Mouse (Mus musculus) CD4-positive helper T cell, adult 2 months (primary cell): ENCODE data around the gene Pgm2l1.

Experiments used
- DNase-seq: peaks from one replicate; pipeline ENCODE4 v3.0.0-alpha.2; 2012; ENCODE audit warnings: low read depth, missing footprints, low spot score

Gene Pgm2l1

DNA sequence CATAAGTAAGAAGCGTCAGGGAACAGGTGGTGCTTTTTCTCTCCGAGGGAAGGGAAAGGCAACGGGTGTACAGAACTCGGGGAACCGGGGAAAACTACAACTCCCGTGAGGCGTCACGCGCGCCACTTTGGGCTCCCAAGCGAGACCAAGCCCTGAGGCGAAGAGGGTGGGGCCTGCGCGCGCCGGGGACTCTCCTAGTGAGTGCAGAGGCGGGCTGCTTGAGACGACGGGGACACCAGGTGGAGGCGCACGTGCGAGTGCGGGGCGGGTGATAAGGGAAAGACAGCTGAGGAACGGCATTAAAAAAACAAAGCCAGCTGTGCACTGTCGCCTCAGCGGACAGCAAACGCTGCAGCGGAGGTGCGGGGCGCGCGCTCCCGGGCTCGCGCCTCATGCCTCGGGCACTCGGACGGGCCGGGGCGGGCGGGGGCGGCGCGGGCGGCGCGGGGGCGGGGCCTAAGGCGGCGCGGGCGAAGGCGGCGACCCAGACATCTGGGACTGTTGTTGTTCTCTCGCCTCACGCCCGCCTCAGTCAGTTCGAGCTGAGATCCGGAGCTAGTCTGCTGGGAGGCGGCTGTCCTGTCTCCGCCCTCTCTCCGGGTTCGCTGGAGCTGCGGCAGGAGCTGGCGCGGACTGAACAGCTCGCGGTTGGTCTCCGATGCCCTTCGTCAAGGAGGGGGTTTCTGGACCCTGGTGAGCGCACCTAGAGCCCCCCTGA is at the start of gene Pgm2l1:
Pgm2l1 (plus strand) TSS at position 237 of the 718 bp plus-strand sequence.
- DNase-seq = peak; percentile 95

DNA sequence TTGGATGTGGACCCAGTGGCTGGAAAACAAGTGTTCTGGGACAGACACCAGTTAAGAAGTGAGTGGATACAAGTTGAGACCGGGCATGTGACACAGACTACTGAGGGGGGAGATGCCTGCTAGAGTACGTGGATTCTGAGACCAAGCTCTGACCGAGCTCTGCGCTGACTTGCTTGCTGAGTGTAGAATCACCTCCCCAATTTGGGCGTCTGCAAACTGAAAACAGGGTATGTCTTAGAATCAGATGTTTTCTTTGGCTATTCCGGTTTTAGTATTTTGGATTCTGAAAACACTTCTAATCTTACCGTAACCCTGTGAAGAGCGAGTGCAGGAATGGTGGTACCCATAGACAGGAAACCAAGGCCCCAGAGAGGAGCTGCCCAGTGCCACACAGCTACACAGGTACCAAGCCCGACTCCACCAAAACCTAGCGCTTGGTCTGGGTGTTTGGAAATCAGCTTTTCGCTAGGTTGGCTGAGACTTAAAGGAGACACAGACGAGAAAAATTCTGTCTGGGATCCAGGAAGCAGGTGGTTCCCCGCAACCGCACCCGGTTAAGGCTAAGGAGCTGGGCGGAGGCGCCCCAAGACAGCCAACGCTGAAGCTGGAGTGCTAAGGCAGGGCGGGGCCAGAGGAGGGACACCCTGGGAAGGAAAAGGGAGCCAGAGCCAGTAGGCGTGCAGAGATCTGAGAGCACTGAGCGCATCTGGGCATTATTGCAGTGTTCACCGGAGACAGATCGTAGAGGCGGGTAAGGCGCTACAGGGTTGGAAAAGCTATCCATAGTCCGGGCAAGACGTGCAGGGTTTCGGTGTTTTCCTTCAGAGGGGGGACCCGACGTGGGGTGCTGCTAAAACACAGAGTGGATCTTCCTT is 48.9 kb upstream of the Pgm2l1 start:
- peak; percentile 17 for DNase-seq

- no peak for DNase-seq
These were observed 48.3 kb upstream of the Pgm2l1 start for GRCm38 (mm10) chr7:100178891-100179233.

GRCm38 (mm10) chr7:100179394-100179793 is 47.8 kb upstream of the Pgm2l1 start:
- DNase-seq = no peak

DNA sequence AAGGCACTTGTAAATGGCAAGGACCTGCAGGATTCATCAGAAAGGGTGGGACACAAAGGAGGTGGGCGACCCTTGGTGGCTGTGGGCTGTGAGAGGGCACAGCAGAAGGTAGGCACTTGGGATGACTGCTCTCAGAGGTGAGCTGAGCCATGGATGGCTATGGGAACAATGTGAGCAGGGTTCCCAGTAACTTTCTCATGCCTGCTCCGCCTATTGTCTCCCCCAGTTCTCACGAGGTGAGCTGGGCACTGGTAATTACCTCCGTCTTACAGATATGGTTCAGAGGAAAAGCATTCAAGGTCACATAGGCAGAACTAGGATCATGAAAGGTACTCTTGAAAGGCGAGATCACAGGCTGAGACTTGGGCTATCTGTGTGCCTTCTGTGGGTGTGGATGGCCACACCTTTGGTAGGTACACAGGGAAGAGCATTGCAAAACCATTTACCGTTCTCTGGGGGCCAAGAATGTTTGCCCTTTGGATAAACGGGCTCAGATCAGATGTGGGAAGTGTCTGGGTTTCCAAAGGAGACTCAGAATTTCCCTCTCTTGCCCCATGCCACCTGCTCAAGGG is 47.3 kb upstream of the Pgm2l1 start:
- DNase-seq = no peak

- DNase-seq = no peak
These were observed 46.0 kb upstream of the Pgm2l1 start for GRCm38 (mm10) chr7:100181176-100181575.

GRCm38 (mm10) chr7:100181614-100182013 is 45.6 kb upstream of the Pgm2l1 start:
- DNase-seq = no peak

DNA sequence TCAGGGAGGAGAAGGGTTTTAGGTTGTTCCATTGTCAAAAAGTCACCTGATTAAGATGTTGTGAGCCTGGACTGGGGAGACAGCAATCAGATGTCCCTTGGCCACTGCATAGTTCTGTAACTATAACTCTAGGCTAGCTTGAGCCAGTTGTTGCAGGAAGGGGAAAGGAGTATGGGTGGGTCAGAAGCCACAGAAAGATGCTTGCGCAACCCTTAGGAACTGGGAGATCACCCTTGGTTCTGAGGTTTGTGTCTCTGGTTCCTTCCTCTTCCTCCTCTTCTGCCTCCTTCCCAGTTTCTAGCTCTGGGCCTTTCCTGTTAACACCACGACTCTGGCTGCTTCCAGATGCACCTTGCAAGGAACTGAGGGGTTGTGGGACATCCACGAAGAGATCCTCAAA is 44.8 kb upstream of the Pgm2l1 start:
- DNase-seq = no peak

DNA sequence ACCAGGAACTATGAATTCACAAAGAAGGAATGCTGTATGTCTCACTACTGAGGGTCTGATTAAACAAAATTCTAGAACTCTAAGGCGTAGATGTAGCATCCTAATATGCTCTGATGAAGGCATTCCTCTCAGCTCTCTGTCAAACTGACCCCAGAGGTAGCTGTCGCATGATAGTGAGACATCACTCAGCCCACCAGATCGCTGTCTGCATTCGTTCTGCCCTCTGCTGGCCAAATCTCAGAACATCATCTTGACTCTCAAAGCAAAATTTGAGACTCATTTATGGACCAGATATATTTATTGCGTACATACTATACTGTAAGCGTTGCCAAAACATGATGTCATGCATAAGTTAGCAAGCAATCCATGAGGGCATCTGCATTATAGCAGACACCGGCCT is 39.6 kb upstream of the Pgm2l1 start:
- peak; percentile 12 for DNase-seq

DNA sequence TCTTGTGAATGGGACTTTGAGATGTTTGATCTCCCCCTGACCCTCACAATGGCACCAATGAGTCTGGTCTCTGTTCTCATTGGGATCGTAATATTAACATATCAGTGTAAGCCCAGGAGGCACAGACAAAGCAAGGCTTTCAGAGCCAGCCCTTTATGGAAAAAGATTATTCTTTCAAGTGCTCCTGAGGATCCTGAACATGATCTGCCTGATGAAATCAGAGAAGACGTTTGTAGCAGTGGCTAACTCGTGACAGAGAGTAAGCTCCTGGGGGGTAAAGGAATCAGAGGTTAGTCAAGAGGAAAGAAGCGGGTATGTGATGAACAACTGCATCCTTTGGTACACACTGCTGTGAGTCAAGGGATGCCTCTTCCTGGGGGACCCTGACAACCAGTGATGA is 37.0 kb upstream of the Pgm2l1 start:
- no peak for DNase-seq

DNA sequence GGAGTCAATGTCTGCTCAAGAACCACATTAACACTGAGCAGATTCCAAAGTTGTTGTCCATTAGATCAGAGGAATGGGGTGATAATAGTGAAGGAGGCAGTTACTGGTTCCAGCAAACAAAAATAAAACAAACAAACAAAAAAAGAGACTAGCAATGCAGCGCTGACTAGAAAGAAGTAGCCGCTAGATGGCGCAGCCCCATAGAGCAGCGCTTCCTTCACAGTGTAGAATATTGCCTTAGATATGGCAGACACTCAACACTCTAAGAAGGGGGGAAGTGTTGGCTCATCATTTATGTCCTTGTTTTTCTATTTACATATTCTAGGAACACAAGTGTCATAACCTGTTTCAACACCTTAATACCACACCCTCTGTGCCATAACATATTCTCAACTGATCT is 36.4 kb upstream of the Pgm2l1 start:
- peak; percentile 56 for DNase-seq

GRCm38 (mm10) chr7:100201191-100201590 is 26.0 kb upstream of the Pgm2l1 start:
- DNase-seq = no peak

- DNase-seq = no peak
These were observed 23.6 kb upstream of the Pgm2l1 start for GRCm38 (mm10) chr7:100203616-100204015.

- no peak for DNase-seq
These were observed 22.3 kb upstream of the Pgm2l1 start for GRCm38 (mm10) chr7:100204871-100205270.

- DNase-seq = no peak
These were observed 21.1 kb upstream of the Pgm2l1 start for GRCm38 (mm10) chr7:100206144-100206543.

GRCm38 (mm10) chr7:100207886-100208285 is 19.3 kb upstream of the Pgm2l1 start:
- DNase-seq = no peak

DNA sequence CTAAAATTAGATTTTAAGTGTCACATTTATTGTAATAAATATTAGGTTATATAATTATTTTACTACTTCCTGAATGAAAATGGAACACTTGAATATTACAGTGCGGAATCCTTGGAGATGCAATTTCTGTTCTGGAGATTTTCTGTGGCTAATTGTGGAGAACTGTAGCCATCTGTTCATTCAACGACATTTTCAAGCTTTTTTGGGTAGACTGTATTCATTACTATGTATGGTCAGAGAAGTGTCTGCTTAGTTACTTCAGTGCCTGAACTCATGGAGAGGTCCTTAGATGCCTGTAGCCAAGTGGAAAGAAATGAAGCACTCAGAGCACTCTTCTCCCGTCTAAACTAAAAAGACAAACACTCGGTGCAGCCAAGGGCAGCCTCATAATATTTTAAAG is 12.9 kb upstream of the Pgm2l1 start:
- no peak for DNase-seq

GRCm38 (mm10) chr7:100215116-100215732 is 12.0 kb upstream of the Pgm2l1 start:
- DNase-seq = no peak

DNA sequence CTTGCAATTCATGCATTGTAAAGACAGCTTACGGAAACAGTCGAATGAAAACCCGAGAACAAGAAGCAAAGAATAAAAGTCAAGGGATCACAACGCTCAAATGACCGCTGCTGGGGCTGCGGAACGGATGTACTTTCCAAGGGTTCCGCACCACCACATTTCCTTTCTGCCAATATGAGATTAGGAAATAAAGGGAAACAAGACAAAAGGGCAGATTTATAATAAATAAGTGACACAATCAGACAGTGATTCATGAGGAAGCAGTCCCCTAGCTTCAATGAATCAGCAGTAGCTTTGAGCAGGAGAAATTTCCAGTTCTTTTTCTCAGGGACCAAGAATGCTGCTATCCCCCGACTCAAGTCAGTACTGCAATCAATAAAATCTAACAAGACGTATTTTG is 11.2 kb upstream of the Pgm2l1 start:
- DNase-seq = no peak

DNA sequence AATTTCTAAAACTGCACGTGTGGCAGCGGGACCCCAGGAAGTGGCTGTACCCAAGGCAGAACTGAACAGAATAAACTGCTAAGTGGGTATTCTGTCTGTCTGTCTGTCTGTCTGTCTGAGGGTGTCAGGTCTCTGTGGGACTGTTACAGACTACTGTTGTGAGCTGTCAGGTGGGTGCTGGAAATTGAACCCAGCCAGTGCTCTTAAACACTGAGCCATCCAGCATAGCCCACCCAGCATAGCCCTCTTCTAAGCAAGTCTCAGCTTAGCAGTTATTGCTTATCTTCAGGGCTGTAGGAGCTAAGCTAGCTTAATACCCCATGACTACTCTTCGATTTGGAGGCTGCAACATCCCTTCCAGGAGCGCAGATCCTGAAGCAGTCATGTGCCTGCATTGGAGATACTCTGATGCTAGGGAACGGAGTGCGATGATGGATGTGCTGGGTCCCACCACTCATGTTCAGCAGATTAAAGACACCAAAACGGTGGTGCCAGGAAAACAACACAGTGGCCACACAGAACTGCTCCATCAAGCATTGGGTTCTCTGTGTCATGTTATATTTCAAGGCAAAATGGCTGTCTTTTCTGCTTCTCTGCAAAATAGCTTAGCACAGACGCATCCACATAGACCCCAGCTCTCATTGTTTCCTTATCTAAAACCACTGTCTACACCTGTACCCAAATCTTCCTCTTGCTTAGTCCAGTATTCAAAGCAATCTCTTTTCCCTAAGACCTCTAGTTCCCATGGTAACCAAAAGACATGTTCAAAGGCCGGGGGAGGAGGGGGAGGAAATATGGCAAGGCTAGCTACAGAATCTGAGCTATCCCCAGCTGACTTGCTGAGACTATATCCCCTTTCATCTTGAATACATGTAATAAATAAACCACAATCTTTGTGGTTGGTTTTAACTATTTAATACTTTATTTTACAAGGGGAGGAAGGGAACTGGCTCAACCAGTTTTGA is 10.3 kb upstream of the Pgm2l1 start:
- DNase-seq = no peak

DNA sequence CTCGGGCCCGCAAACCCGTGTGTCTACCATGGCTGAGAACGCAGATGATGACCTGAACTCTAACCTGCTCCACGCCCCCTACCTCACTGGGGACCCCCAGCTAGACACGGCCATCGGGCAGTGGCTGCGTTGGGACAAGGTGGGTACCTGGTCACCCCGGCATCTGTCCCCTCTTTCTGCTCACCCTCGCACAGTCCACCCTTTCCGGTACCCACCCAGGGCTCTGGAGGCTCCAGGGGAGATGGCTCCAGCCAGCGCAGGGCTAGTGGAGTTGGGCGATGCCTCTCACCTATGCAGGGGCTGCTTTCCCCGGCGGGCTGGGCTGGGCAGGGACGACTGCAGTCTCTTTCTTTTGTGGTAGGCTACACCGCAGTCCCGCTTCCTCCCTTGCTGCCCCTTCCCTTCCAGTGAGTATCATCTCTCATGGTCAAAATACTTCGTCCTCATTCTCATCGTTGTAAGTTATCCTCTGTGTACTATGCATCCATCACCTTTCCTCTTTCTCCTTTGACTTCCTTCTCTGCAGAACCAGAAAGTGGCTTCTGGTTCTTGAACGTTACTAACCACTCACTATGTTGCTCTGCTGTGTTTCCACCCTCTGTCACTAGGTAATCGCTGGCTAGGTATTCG is 817 bp downstream of the Pgm2l1 start:
- peak; percentile 44 for DNase-seq
